Mouse (Mus musculus): ENCODE data around the gene Mybbp1a. TPM values are rescaled to one million over a fixed set of nuclear protein-coding genes. Genes with fewer than 3 reads are reported as not detected.
"Not testable (repeated sequence)": the region's sequence is repeated elsewhere in the genome, so short reads cannot be mapped to it uniquely, and the experiment has no call there.

The Mybbp1a gene
- total RNA-seq, 2 experiments from 2014 or later: 172 to 239 TPM

- ATAC-seq (replicated peaks; ENCODE audit: poor library complexity, severe bottlenecking): no peak
Observed at GRCm38 (mm10) chr11:72436756-72437650, 4.2 kb upstream of the Mybbp1a start.

DNA sequence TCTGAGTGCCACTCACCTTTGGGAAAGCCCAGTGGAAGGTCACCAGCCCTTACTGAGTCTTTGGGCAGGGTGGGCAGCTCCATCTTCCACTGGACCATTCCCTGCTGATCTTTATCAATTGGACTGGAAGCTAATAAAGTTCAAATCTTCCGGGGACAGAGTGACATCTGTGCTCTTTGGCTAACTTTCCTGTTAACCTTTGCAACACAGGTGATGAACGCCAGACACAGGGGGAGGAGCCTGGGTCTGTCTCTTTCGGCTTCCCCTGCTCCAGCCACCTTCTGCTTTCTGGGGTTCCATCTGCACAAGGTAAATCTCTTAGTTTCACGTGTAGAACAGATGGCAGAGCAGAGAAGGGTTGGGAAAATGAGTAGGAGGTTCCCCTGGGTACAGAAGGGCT lies 2.7 kb upstream of the Mybbp1a start:
- ATAC-seq (replicated peaks; ENCODE audit: poor library complexity, severe bottlenecking): no peak

- ATAC-seq (replicated peaks; ENCODE audit: poor library complexity, severe bottlenecking): not testable (repeated sequence)
Observed at GRCm38 (mm10) chr11:72440597-72440964, 574 bp upstream of the Mybbp1a start.

DNA sequence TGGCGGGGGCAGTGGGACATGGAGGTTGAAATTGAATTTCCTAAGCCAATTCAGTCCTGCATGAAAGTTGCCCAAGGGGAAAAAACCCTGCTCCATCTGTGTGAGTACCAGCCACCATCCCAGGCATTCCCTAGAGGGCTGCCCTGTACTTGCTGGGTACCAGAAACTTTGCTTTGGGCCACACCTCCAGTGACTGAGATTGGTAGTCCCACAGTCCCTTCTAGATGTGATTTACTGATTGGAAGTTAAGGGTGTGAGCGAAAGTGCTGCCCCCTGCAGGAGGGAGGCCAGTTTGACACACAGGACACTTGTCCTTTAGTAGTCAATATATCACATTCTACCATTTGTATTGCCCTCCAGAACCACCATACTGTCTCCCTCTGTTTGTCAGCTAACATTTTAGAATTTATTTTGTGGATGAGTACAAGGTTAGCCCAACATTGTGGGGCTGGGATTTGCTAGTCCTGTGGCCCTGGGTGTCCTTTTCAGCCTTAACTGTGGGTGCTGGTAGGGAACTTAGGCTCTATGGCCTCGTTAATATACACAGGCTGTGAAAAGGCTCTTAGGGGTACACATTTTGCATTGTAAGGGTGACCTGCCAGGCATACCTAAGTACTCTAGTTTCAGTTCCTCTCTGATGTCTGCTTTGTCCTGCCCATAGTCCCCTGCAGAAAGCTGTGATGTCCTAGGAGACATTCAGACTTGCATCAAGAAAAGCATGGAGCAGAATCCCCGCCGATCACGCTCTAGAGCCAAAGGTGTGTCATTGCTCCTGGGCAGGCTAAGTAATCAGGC lies 5.4 kb downstream of the Mybbp1a start:
- peak; percentile 58 for ATAC-seq (replicated peaks; ENCODE audit: poor library complexity, severe bottlenecking)

- ATAC-seq (replicated peaks; ENCODE audit: poor library complexity, severe bottlenecking): peak; percentile 41
Observed at GRCm38 (mm10) chr11:72447475-72447874, 6.3 kb downstream of the Mybbp1a start.

DNA sequence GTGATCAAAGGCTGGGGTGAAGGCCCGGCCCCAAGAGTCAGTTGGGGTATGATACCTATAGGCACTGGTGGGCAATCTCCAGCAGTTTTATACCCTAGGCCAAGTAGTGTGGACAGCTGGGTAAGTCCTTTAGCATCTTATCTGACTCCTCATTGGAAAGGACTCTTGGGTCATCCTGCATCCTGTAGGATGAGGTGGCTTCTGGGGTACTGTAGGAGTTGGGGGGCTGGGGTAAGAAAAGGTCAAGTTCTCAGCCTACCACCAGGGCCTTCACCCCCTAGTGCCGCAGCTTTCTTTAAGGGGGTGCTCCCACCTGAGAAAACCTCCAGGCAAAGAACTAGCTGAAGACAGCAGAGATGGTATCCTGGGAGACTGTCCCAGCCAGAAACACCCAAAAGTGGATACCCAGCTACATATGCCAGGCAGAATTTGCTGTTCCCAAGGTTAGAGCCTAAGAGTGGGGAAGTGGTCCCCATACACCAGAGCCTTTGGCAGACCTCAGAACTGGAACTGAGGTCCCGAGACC lies 11.0 kb downstream of the Mybbp1a start:
- ATAC-seq (replicated peaks; ENCODE audit: poor library complexity, severe bottlenecking): no peak

DNA sequence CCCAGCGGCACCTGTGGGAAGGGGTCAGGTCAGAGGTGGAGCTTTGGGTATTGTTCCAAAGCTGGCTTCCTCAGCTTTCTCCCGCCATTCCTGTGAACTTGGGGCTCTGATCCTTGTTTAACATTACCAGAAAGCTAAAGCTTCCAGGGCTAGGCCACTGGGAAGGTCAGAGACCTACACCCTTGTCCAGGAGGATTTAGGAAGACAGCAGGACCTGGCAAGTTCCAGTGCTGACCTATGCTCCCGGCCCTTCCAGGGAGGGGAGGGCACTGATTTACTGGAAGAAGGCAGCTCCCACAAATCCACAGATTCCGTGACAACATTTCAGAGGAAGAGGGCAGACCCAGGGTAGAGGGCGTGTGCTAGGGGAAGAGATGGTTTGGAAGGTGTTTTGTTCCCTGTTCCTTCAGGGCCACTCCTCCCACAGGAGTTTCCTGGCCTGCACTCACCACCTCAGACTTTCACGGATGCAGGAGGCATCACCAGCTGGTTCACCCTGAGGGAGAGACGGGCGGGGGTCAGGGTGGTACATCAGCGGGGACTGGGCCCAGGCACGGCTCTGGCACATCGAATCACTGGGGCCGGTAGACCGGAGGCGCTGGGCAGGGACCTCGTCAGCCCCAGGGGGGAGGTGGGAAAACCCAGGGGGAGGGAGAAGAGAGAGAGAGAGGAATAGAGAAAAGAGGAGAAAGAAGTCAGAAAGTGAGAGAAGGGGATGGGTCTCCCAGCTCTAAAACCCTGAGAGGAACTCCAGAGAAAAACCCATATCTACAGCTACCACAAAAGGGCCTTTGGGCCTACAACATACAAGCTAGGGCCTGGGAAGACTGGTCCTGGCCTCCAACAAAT lies 12.2 kb downstream of the Mybbp1a start:
- ATAC-seq (replicated peaks; ENCODE audit: poor library complexity, severe bottlenecking): no peak

DNA sequence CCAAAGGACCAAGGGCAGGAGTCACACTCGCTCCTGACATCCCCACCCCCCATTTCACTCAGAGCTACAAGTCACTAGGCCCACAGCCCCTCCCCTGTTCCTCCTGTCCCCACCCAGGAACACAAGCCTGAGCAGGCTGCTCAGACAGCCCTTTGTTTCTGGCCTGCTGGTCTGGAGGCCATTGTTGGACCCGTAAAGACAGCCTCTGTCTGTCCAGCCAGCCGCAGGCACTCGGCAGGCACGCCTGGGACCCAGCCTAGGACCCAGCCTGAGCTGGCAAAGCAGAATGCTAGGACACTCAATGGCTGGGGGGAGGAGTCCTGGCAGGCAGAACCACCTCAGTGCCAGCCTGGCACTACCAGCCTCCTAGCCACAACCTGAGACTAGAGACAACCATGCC lies 14.5 kb downstream of the Mybbp1a start:
- ATAC-seq (replicated peaks; ENCODE audit: poor library complexity, severe bottlenecking): no peak

- peak; percentile 88 for ATAC-seq (replicated peaks; ENCODE audit: poor library complexity, severe bottlenecking)
Observed at GRCm38 (mm10) chr11:72457995-72458496, 16.9 kb downstream of the Mybbp1a start.

GRCm38 (mm10) chr11:72458502-72458901 lies 17.3 kb downstream of the Mybbp1a start:
- peak; percentile 10; the same call in 1 of the 2 replicates for ATAC-seq (replicated peaks; ENCODE audit: poor library complexity, severe bottlenecking)

- 0 out of 2 replicates have a peak, but pooled peaks have one; percentile 13 for ATAC-seq (replicated peaks; ENCODE audit: poor library complexity, severe bottlenecking)
Observed at GRCm38 (mm10) chr11:72461500-72461981, 20.4 kb downstream of the Mybbp1a start.

DNA sequence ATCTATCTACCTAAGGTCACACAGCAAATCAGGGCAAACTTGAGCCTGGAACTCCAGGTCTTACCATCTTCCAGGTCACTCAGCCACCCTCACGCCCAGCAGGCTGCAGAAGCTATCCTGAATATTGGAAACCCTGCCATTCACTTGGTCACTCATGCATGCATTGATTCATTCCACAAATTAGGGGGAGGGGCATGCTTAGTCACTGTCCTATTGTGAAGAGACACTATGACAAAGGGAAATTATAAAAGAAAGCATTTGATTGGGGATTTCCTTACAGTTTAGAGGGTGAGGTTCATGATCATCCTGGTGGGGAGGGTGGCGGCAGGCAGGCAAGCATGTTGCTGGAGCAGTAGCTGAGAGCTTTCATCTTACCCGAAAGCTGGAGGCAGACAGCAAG lies 23.7 kb downstream of the Mybbp1a start:
- ATAC-seq (replicated peaks; ENCODE audit: poor library complexity, severe bottlenecking): no peak

DNA sequence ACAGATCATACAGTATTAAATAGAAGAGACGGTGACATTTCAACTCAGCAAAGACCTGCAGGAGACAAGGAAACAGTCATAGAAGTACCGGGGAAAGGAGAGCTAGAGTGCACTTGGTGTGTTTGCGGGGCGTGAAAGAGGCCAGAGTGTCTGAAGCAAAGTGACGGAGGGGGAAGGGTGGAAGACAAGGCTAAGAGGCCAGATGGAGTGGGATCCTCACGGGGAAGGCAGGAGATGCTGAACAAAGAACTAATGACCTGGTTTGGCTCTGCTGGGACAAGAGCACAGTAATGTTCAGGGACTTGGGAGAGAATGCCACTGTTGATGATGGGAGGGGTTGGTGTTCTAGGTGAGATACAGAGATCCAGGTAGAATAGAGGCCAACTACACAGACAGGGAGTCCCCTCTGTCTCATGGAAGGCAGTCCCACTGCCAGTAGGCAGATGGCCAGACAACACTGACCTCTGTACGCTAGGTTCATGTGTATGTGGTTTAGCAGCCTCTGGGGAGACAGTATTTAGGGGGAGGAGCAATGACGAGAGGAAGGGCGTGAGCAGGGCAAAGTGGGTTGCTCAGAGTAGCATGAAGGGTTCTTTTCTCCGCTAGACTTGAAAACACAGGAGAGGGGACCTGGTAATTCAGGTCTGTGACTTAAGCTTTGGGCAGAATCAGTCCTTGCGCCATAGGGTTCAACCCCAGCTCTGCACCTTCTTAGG lies 25.0 kb downstream of the Mybbp1a start:
- ATAC-seq (replicated peaks; ENCODE audit: poor library complexity, severe bottlenecking): peak; percentile 50

DNA sequence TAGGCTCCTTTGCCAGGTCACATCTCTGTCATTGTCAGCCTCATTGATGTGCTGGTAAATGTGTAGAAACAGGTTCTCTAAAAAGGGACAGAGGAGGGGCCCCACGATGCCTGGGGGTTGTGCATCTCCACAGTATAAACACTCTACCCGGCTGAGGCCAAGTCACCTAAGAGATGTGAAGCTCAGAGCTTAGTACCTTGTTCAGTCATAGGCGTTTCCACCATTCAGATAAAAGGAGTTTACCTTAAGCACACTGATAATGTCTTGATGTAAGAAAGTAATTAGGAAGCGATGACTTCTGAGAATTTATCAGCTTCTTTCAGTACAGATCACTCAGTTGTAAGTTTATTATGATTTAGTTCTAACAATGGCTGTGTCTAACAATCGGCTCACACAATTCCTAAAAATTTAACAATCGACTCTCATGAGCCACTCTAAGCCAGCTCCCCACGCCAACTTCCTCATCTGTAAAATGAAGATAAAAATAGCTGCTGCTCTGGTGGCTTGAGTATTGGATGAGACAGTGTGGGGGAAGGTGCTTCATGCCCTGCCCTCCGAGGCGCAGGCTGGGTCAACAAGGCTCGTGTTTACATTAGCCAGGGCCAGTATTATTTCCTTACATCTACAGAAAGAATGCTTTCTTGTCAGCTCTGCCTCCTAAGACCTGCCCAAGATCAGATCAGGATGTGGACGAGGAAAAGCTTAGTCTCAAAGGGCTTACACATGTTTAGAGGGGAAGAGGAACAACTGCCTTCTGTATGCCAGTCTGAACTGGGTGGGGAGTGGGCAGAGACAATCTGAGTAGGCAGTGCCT lies 25.7 kb downstream of the Mybbp1a start:
- ATAC-seq (replicated peaks; ENCODE audit: poor library complexity, severe bottlenecking): peak; percentile 76

DNA sequence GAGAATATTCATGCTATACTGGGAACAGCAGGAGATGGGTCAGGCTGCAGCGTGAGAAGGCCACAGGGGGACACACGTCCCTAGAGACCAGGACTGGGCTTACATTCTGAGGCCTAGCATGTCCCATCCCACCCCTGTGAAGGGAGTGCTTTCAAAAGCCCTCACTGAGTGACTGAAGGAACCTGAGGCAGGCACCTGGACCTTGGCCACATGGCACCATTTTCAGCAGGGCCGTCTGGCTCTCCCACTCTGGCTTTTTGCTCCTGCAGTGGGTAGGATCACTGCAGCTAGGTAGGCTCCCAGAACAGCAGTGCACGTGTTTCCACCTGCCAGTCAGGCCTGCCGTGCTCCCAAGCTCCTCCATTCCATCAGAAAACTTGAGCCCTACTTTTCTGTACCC lies 27.4 kb downstream of the Mybbp1a start:
- ATAC-seq (replicated peaks; ENCODE audit: poor library complexity, severe bottlenecking): no peak

DNA sequence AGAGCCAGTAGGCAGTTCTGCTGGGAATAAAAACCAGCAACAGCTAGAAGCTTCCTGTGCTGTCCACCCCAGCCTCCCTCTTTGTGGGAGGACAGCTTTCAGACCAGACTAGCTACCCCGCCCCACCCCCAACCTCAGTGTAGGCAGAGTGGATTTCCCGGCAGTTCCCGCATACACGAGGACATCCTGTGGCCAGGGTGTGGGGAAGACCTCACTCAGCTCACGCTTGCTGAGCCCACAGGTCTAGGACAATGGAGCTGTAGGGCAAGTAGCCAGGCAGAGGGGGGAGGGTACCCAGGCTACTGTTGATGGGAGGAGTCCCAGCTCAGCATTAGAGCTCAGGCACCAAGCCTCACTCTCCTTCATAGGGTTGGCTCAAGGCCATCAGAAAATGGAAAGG lies 28.1 kb downstream of the Mybbp1a start:
- peak; percentile 8; the same call in 1 of the 2 replicates for ATAC-seq (replicated peaks; ENCODE audit: poor library complexity, severe bottlenecking)

GRCm38 (mm10) chr11:72470004-72470403 lies 28.8 kb downstream of the Mybbp1a start:
- no peak for ATAC-seq (replicated peaks; ENCODE audit: poor library complexity, severe bottlenecking)

DNA sequence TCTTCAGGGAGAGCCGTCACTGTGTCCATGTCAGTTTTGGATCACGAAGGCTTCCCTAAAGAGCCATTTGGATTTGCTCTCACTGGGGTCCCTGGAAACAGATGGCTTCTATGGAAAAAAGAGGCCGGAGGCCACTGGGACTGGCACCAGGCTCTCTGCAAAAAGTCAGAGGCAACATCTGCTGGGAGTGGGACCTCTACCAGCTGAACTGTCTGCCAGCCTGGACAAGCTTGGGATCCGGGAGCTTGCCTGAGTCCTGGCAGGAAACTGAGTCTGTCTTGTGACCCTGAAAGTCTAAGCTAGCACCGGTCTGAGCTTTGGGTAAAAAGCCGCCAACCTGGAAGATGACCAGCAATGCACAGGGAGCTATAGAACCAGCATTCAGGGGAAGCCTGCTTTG lies 30.2 kb downstream of the Mybbp1a start:
- ATAC-seq (replicated peaks; ENCODE audit: poor library complexity, severe bottlenecking): no peak
